8 mouse cellular contexts compared by ENCODE assay signal in genomic region chr14:15355512-15355911, GRCm38 (mm10).
DNase-seq lines count a peak whose midpoint lies in the region; ATAC-seq and TF ChIP-seq lines count a peak whose summit lies in the region.

No protein-coding gene starts in this region.

- H3K9me3 ChIP-seq in forebrain, embryonic 10.5 days, result no peaks in the 10 kb centered on the region
- no peaks in the 10 kb centered on the region for H3K9me3 ChIP-seq in forebrain, embryonic 15.5 days
- H3K9me3 ChIP-seq in heart, postnatal 0 days (replicated peaks; ENCODE audit: control insufficient read depth, low read length), result no peaks in the 10 kb centered on the region

- H3K27ac ChIP-seq in forebrain, embryonic 10.5 days, result no peak overlapping the region
- no peak overlapping the region for H3K27ac ChIP-seq in forebrain, embryonic 15.5 days (replicated peaks)
- no peak overlapping the region for H3K27ac ChIP-seq in heart, postnatal 0 days (ENCODE audit: low read depth)
- H3K27ac ChIP-seq in spleen, adult 2 months (ENCODE audit: insufficient read depth, low read length), result no peak overlapping the region

- peak; percentile 91 for TF ChIP-seq CTCF in heart, postnatal 0 days (IDR thresholded peaks at IDR 0.05; ENCODE audit: low read depth)
- peak; percentile 64; the same call in 1 of the 2 replicates for TF ChIP-seq CTCF in spleen, adult 2 months (IDR thresholded peaks at IDR 0.05; ENCODE audit: extremely low read depth, insufficient read depth, insufficient read length, insufficient replicate concordance)

- no peak overlapping the region for H3K9ac ChIP-seq in forebrain, embryonic 15.5 days (replicated peaks)
- H3K9ac ChIP-seq in heart, postnatal 0 days (replicated peaks; ENCODE audit: low read depth, low read length), result no peak overlapping the region

- DNase-seq in forebrain, embryonic 10.5 days (ENCODE audit: extremely low spot score, low spot score), result peak; percentile 50
- peak; percentile 88 for DNase-seq in adrenal gland, postnatal 14 days
- peak; percentile 34 for DNase-seq in embryo, embryonic 11.5 days (ENCODE audit: low read depth, low spot score)
- DNase-seq in heart, postnatal 0 days (ENCODE audit: low spot score), result peak; percentile 45
- DNase-seq in layer of hippocampus, postnatal 25 days (ENCODE audit: extremely low spot score in 1 of 2, low spot score in 1 of 2), result peak; percentile 54 to 88
- DNase-seq in mesoderm, embryonic 11.5 days (ENCODE audit: low read depth, low spot score), result peak; percentile 73
- peak; percentile 45 to 72 for DNase-seq in spleen, adult 2 months (ENCODE audit: low read depth in 1 of 2, low spot score in 2 of 2)

- no peak for TF ChIP-seq POLR2A in spleen, adult 2 months (IDR thresholded peaks at IDR 0.05; ENCODE audit: low read depth, low read length)

- H3K27me3 ChIP-seq in forebrain, embryonic 10.5 days (ENCODE audit: poor library complexity, severe bottlenecking), result no peaks in the 10 kb centered on the region
- no peaks in the 10 kb centered on the region for H3K27me3 ChIP-seq in forebrain, embryonic 15.5 days
- H3K27me3 ChIP-seq in heart, postnatal 0 days (ENCODE audit: control insufficient read depth, insufficient read depth, low read length), result no peaks in the 10 kb centered on the region
- no peaks in the 10 kb centered on the region for H3K27me3 ChIP-seq in spleen, adult 2 months (ENCODE audit: control insufficient read depth, insufficient read depth, low read length)

- no peaks in the 10 kb centered on the region for H3K4me1 ChIP-seq in forebrain, embryonic 10.5 days
- no peaks in the 10 kb centered on the region for H3K4me1 ChIP-seq in forebrain, embryonic 15.5 days
- H3K4me1 ChIP-seq in heart, postnatal 0 days (ENCODE audit: control insufficient read depth, insufficient read depth), result no peaks in the 10 kb centered on the region
- no peaks in the 10 kb centered on the region for H3K4me1 ChIP-seq in spleen, adult 2 months (ENCODE audit: control insufficient read depth, insufficient read depth, insufficient read length)

- H3K4me3 ChIP-seq in forebrain, embryonic 10.5 days, result no peak overlapping the region
- no peak overlapping the region for H3K4me3 ChIP-seq in forebrain, embryonic 15.5 days
- no peak overlapping the region for H3K4me3 ChIP-seq in heart, postnatal 0 days (ENCODE audit: low read depth, low read length)
- H3K4me3 ChIP-seq in spleen, adult 2 months (ENCODE audit: extremely low read depth, insufficient read depth, insufficient read length), result no peak overlapping the region

- no peak overlapping the region for H3K4me2 ChIP-seq in forebrain, embryonic 15.5 days (replicated peaks)
- no peak overlapping the region for H3K4me2 ChIP-seq in heart, postnatal 0 days (ENCODE audit: low read depth, low read length)

- TF ChIP-seq EP300 in heart, postnatal 0 days (IDR thresholded peaks at IDR 0.05; ENCODE audit: low read depth), result no peak

- WGBS in forebrain, embryonic 10.5 days, result 27% methylated on average over 3 of the region's 3 CpGs
- WGBS in forebrain, embryonic 15.5 days, result 26% methylated on average over 3 of the region's 3 CpGs
- WGBS in heart, postnatal 0 days, result 18% methylated on average over 3 of the region's 3 CpGs
- WGBS in spleen, adult 2 months, result 38% methylated on average over 3 of the region's 3 CpGs

- ATAC-seq in forebrain, embryonic 15.5 days (replicated peaks), result no peak
- ATAC-seq in heart, postnatal 0 days (ENCODE audit: insufficient read depth, low read depth), result no peak

- no peaks in the 10 kb centered on the region for H3K36me3 ChIP-seq in forebrain, embryonic 10.5 days (replicated peaks)
- H3K36me3 ChIP-seq in forebrain, embryonic 15.5 days, result no peaks in the 10 kb centered on the region
- no peaks in the 10 kb centered on the region for H3K36me3 ChIP-seq in heart, postnatal 0 days (replicated peaks; ENCODE audit: control insufficient read depth, insufficient read depth, low read length)
- no peaks in the 10 kb centered on the region for H3K36me3 ChIP-seq in spleen, adult 2 months (ENCODE audit: control insufficient read depth, insufficient read depth, low read length)

Comparison
In these comparisons a context has a peak if more than half of its experiments do, and no peak if none do; other contexts are left out.
1. DNase-seq: peak in every context shown above with its lines; median percentile 88 in adrenal gland, postnatal 14 days; 73 in mesoderm, embryonic 11.5 days; 71 in layer of hippocampus, postnatal 25 days; 58 in spleen, adult 2 months; 50 in forebrain, embryonic 10.5 days; 45 in heart, postnatal 0 days; 34 in embryo, embryonic 11.5 days.